Mouse (Mus musculus): ENCODE measurements at regions not wholly inside any gene's neighbourhood (a gene's known extent, or its start where the extent isn't known, plus 50 kb on each side); places are given as distances from the start of the nearest gene placed in this dataset.

- no peaks in the 10 kb centered on the region for H3K36me3 ChIP-seq (ENCODE audit: control insufficient read depth, insufficient read depth, low read length)
- DNase-seq (ENCODE audit: low spot score) = no peak
- H3K9ac ChIP-seq (ENCODE audit: low read length) = no peak overlapping the region
- H3K4me1 ChIP-seq (replicated peaks; ENCODE audit: control insufficient read depth, insufficient read depth, low read length) = no peaks in the 10 kb centered on the region
- H3K27me3 ChIP-seq (ENCODE audit: control insufficient read depth, insufficient read depth, low read length) = no peaks in the 10 kb centered on the region
- ATAC-seq (replicated peaks; ENCODE audit: low FRiP score) = no peak
- H3K4me2 ChIP-seq (ENCODE audit: low read depth, low read length, severe bottlenecking) = no peak overlapping the region
- no peak overlapping the region for H3K4me3 ChIP-seq (ENCODE audit: low read depth, low read length)
- no peak overlapping the region for H3K27ac ChIP-seq (ENCODE audit: low read depth, low read length)
- 93% methylated on average over 4 of the region's 4 CpGs for WGBS
- H3K9me3 ChIP-seq (ENCODE audit: control insufficient read depth, low read length) = no peaks in the 10 kb centered on the region
Measured at GRCm38 (mm10) chr17:88202214-88202613, 137.1 kb upstream of the Fbxo11 start.

- Histone ChIP-seq H3K27me3 (ENCODE audit: control insufficient read depth, insufficient read depth, low read length) (no peaks in the 10 kb centered on the region), H3K36me3 (ENCODE audit: control insufficient read depth, insufficient read depth, low read length) (no peaks in the 10 kb centered on the region), H3K9me3 (ENCODE audit: control insufficient read depth, low read length) (no peaks in the 10 kb centered on the region), H3K4me3 (ENCODE audit: low read depth, low read length) (no peak overlapping the region), H3K27ac (ENCODE audit: low read depth, low read length) (no peak overlapping the region), H3K4me2 (ENCODE audit: low read depth, low read length, severe bottlenecking) (no peak overlapping the region), H3K4me1 (replicated peaks; ENCODE audit: control insufficient read depth, insufficient read depth, low read length) (no peaks in the 10 kb centered on the region), H3K9ac (ENCODE audit: low read length) (no peak overlapping the region)
- DNase-seq (ENCODE audit: low spot score) (no peak), ATAC-seq (replicated peaks; ENCODE audit: low FRiP score) (no peak)
- WGBS = 80% methylated on average over 1 of the region's 1 CpGs
Measured at GRCm38 (mm10) chr17:88209565-88209964, 144.5 kb upstream of the Fbxo11 start.

- H3K4me2 ChIP-seq (ENCODE audit: low read depth, low read length, severe bottlenecking) = no peak overlapping the region
- H3K36me3 ChIP-seq (ENCODE audit: control insufficient read depth, insufficient read depth, low read length) = no peaks in the 10 kb centered on the region
- H3K27ac ChIP-seq (ENCODE audit: low read depth, low read length) = no peak overlapping the region
- WGBS = 91% methylated on average over 7 of the region's 7 CpGs
- no peaks in the 10 kb centered on the region for H3K4me1 ChIP-seq (replicated peaks; ENCODE audit: control insufficient read depth, insufficient read depth, low read length)
- no peaks in the 10 kb centered on the region for H3K9me3 ChIP-seq (ENCODE audit: control insufficient read depth, low read length)
- ATAC-seq (replicated peaks; ENCODE audit: low FRiP score) (no peak), DNase-seq (ENCODE audit: low spot score) (no peak)
- H3K4me3 ChIP-seq (ENCODE audit: low read depth, low read length) = no peak overlapping the region
- no peaks in the 10 kb centered on the region for H3K27me3 ChIP-seq (ENCODE audit: control insufficient read depth, insufficient read depth, low read length)
- no peak overlapping the region for H3K9ac ChIP-seq (ENCODE audit: low read length)
Measured at GRCm38 (mm10) chr17:88212121-88212520, 147.0 kb upstream of the Fbxo11 start.

GRCm38 (mm10) chr17:88214746-88215145 lies 149.7 kb upstream of the Fbxo11 start:
- Histone ChIP-seq H3K4me3 (ENCODE audit: low read depth, low read length) (no peak overlapping the region), H3K27ac (ENCODE audit: low read depth, low read length) (no peak overlapping the region), H3K9me3 (ENCODE audit: control insufficient read depth, low read length) (no peaks in the 10 kb centered on the region), H3K4me2 (ENCODE audit: low read depth, low read length, severe bottlenecking) (no peak overlapping the region), H3K36me3 (ENCODE audit: control insufficient read depth, insufficient read depth, low read length) (no peaks in the 10 kb centered on the region), H3K4me1 (replicated peaks; ENCODE audit: control insufficient read depth, insufficient read depth, low read length) (no peaks in the 10 kb centered on the region), H3K27me3 (ENCODE audit: control insufficient read depth, insufficient read depth, low read length) (no peaks in the 10 kb centered on the region), H3K9ac (ENCODE audit: low read length) (no peak overlapping the region)
- DNase-seq (ENCODE audit: low spot score) = no peak
- 92% methylated on average over 9 of the region's 9 CpGs for WGBS
- ATAC-seq (replicated peaks; ENCODE audit: low FRiP score) = no peak

GRCm38 (mm10) chr17:88222379-88222955 lies 157.4 kb upstream of the Fbxo11 start:
- DNase-seq (ENCODE audit: low spot score) = no peak
- no peak overlapping the region for H3K4me2 ChIP-seq (ENCODE audit: low read depth, low read length, severe bottlenecking)
- H3K9ac ChIP-seq (ENCODE audit: low read length) = no peak overlapping the region
- no peaks in the 10 kb centered on the region for H3K36me3 ChIP-seq (ENCODE audit: control insufficient read depth, insufficient read depth, low read length)
- no peak overlapping the region for H3K27ac ChIP-seq (ENCODE audit: low read depth, low read length)
- H3K9me3 ChIP-seq (ENCODE audit: control insufficient read depth, low read length) = no peaks in the 10 kb centered on the region; the same call in 1 of the 2 replicates
- no peak overlapping the region for H3K4me3 ChIP-seq (ENCODE audit: low read depth, low read length)
- no peaks in the 10 kb centered on the region for H3K27me3 ChIP-seq (ENCODE audit: control insufficient read depth, insufficient read depth, low read length)
- no peaks in the 10 kb centered on the region for H3K4me1 ChIP-seq (replicated peaks; ENCODE audit: control insufficient read depth, insufficient read depth, low read length)
- WGBS = 72% methylated on average over 5 of the region's 5 CpGs
- no peak for ATAC-seq (replicated peaks; ENCODE audit: low FRiP score)

- Histone ChIP-seq H3K27me3 (ENCODE audit: control insufficient read depth, insufficient read depth, low read length) (no peaks in the 10 kb centered on the region), H3K4me1 (replicated peaks; ENCODE audit: control insufficient read depth, insufficient read depth, low read length) (no peaks in the 10 kb centered on the region), H3K4me2 (ENCODE audit: low read depth, low read length, severe bottlenecking) (no peak overlapping the region), H3K9ac (ENCODE audit: low read length) (no peak overlapping the region), H3K4me3 (ENCODE audit: low read depth, low read length) (no peak overlapping the region), H3K27ac (ENCODE audit: low read depth, low read length) (no peak overlapping the region), H3K9me3 (ENCODE audit: control insufficient read depth, low read length) (no peaks in the 10 kb centered on the region), H3K36me3 (ENCODE audit: control insufficient read depth, insufficient read depth, low read length) (no peaks in the 10 kb centered on the region)
- ATAC-seq (replicated peaks; ENCODE audit: low FRiP score) (no peak), DNase-seq (ENCODE audit: low spot score) (no peak)
- WGBS = 82% methylated on average over 8 of the region's 8 CpGs
Measured at GRCm38 (mm10) chr17:88240476-88240875, 175.4 kb upstream of the Fbxo11 start.

GRCm38 (mm10) chr17:88248625-88249024 lies 183.5 kb upstream of the Fbxo11 start:
- no peak for ATAC-seq (replicated peaks; ENCODE audit: low FRiP score)
- H3K9me3 ChIP-seq (ENCODE audit: control insufficient read depth, low read length) = no peaks in the 10 kb centered on the region
- DNase-seq (ENCODE audit: low spot score) = no peak
- H3K4me2 ChIP-seq (ENCODE audit: low read depth, low read length, severe bottlenecking) = no peak overlapping the region
- 67% methylated on average over 5 of the region's 5 CpGs for WGBS
- H3K9ac ChIP-seq (ENCODE audit: low read length) = no peak overlapping the region
- no peaks in the 10 kb centered on the region for H3K27me3 ChIP-seq (ENCODE audit: control insufficient read depth, insufficient read depth, low read length)
- no peak overlapping the region for H3K27ac ChIP-seq (ENCODE audit: low read depth, low read length)
- no peaks in the 10 kb centered on the region for H3K36me3 ChIP-seq (ENCODE audit: control insufficient read depth, insufficient read depth, low read length)
- no peaks in the 10 kb centered on the region for H3K4me1 ChIP-seq (replicated peaks; ENCODE audit: control insufficient read depth, insufficient read depth, low read length)
- H3K4me3 ChIP-seq (ENCODE audit: low read depth, low read length) = no peak overlapping the region

GRCm38 (mm10) chr17:88251949-88252521 lies 186.9 kb upstream of the Fbxo11 start:
- DNase-seq (ENCODE audit: low spot score) (peak; percentile 82), ATAC-seq (replicated peaks; ENCODE audit: low FRiP score) (peak; percentile 45)
- Histone ChIP-seq H3K4me3 (ENCODE audit: low read depth, low read length) (no peak overlapping the region), H3K27ac (ENCODE audit: low read depth, low read length) (no peak overlapping the region), H3K4me1 (replicated peaks; ENCODE audit: control insufficient read depth, insufficient read depth, low read length) (peaks cover 3% of the 10 kb centered on the region; the same call in 1 of the 2 replicates), H3K4me2 (ENCODE audit: low read depth, low read length, severe bottlenecking) (peak overlapping the region; percentile 26; the same call in 1 of the 2 replicates), H3K27me3 (ENCODE audit: control insufficient read depth, insufficient read depth, low read length) (no peaks in the 10 kb centered on the region), H3K9ac (ENCODE audit: low read length) (peak overlapping the region; percentile 30; the same call in 1 of the 2 replicates), H3K36me3 (ENCODE audit: control insufficient read depth, insufficient read depth, low read length) (no peaks in the 10 kb centered on the region), H3K9me3 (ENCODE audit: control insufficient read depth, low read length) (no peaks in the 10 kb centered on the region)
- WGBS = 17% methylated on average over 17 of the region's 17 CpGs

Data from forebrain, embryonic 11.5 days (tissue).